Comparison of ENCODE assay signal across 11 mouse cellular contexts in the genomic region with DNA sequence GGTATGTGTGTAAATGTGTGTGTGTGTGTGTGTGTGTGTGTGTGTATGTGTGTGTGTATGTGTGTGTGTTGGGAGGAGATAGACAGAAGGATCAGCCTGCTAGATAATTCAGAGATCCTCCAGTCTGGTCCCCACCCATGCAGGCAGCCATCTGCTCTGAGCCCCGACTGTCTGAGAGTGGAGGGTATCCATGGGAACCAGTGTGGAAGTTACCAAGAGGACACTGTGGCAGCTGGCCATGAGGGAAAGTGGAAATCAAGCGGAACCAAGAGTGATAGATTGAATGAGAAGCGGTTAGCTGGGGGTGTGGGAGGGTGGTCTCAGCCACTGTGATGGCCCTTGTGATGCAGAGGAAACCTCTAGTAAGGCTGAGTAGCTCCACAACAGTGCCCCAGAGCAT. TPM values are rescaled to one million over a fixed set of nuclear protein-coding genes. Genes with fewer than 3 reads are reported as not detected.
DNase-seq lines count a peak whose midpoint lies in the region; ATAC-seq lines count a peak whose summit lies in the region.
"Had no signal": no experiment of that assay in that cellular context is flagged by ENCODE, and none has a peak within 500 bp of the region (broad histone marks: within the 10 kb centered on the region; RNA-seq: fewer than 3 reads in every experiment).

No protein-coding gene starts in this region.

- peaks cover 12% of the 10 kb centered on the region; the same call in 1 of the 2 replicates for H3K4me1 ChIP-seq in midbrain, embryonic 14.5 days (ENCODE audit: control insufficient read depth, insufficient read depth, low read length)
- no peaks in the 10 kb centered on the region for H3K4me1 ChIP-seq in liver, embryonic 11.5 days (replicated peaks; ENCODE audit: control insufficient read depth, insufficient read depth, low read length)

- H3K4me3 ChIP-seq in midbrain, embryonic 14.5 days (replicated peaks; ENCODE audit: low read depth, low read length), result no peak overlapping the region
- H3K4me3 ChIP-seq in liver, embryonic 11.5 days (ENCODE audit: low read depth, low read length), result no peak overlapping the region
- H3K4me3 ChIP-seq: limb, embryonic 13.5 days had no signal

- peaks cover 6% of the 10 kb centered on the region; the same call in 1 of the 2 replicates for H3K9me3 ChIP-seq in midbrain, embryonic 14.5 days (ENCODE audit: control insufficient read depth, low read length)
- no peaks in the 10 kb centered on the region for H3K9me3 ChIP-seq in liver, embryonic 11.5 days (ENCODE audit: control insufficient read depth, low read length)

- ATAC-seq in midbrain, embryonic 14.5 days (ENCODE audit: low FRiP score, low TSS enrichment), result peak; percentile 90
- ATAC-seq in liver, embryonic 11.5 days (replicated peaks; ENCODE audit: low FRiP score), result no peak

- 7% methylated on average over 3 of the region's 3 CpGs for WGBS in midbrain, embryonic 14.5 days
- WGBS in liver, embryonic 11.5 days, result 68% methylated on average over 3 of the region's 3 CpGs

- peak; percentile 74 for DNase-seq in layer of hippocampus, adult 11-12 months (ENCODE audit: low spot score)
- DNase-seq in layer of hippocampus, adult 9-10 months (ENCODE audit: low spot score), result no peak
- peak; percentile 74 to 86 for DNase-seq in layer of hippocampus, adult 18-20 months (ENCODE audit: low spot score in 2 of 2)
- peak; percentile 81 for DNase-seq in midbrain, embryonic 14.5 days
- DNase-seq in telencephalon, adult 2 months (ENCODE audit: low read depth, low spot score), result peak; percentile 64
- no peak for DNase-seq in gastrocnemius, postnatal 36 days
- no peak for DNase-seq in urinary bladder, postnatal 4 days (ENCODE audit: low spot score in 2 of 2)
- no peak for DNase-seq in liver, embryonic 11.5 days (ENCODE audit: low spot score)
- DNase-seq: cerebellum, adult 11-12 months; heart, postnatal 4 days had no signal

- no peaks in the 10 kb centered on the region for H3K27me3 ChIP-seq in midbrain, embryonic 14.5 days (ENCODE audit: control insufficient read depth, insufficient read depth, low read length)
- H3K27me3 ChIP-seq in liver, embryonic 11.5 days (replicated peaks; ENCODE audit: control insufficient read depth, insufficient read depth, low read length), result no peaks in the 10 kb centered on the region
- H3K27me3 ChIP-seq: limb, embryonic 13.5 days had no signal

- intact Hi-C loops in gastrocnemius, postnatal 36 days (cut with DNase I), result no loop called here

- H3K4me2 ChIP-seq in midbrain, embryonic 14.5 days (ENCODE audit: low read length), result no peak overlapping the region
- H3K4me2 ChIP-seq in liver, embryonic 11.5 days, result no peak overlapping the region
- H3K4me2 ChIP-seq: limb, embryonic 13.5 days had no signal

- no peak overlapping the region for H3K9ac ChIP-seq in midbrain, embryonic 14.5 days (replicated peaks; ENCODE audit: low read length)
- no peak overlapping the region for H3K9ac ChIP-seq in liver, embryonic 11.5 days (ENCODE audit: low read depth, low read length)
- H3K9ac ChIP-seq: limb, embryonic 13.5 days had no signal

- H3K36me3 ChIP-seq in midbrain, embryonic 14.5 days (ENCODE audit: control insufficient read depth, insufficient read depth, low read length), result peaks cover 9% of the 10 kb centered on the region; the same call in 1 of the 2 replicates
- no peaks in the 10 kb centered on the region for H3K36me3 ChIP-seq in liver, embryonic 11.5 days (ENCODE audit: control insufficient read depth, insufficient read depth, low read length)
- H3K36me3 ChIP-seq: limb, embryonic 13.5 days had no signal

- peak overlapping the region; percentile 32 for H3K27ac ChIP-seq in midbrain, embryonic 14.5 days (replicated peaks; ENCODE audit: low read depth, low read length)
- no peak overlapping the region for H3K27ac ChIP-seq in liver, embryonic 11.5 days (ENCODE audit: low read depth, low read length)
- H3K27ac ChIP-seq: limb, embryonic 13.5 days had no signal

RNA-seq across cellular contexts. Expression of gene Map6, which starts 20.0 kb away (rescaled TPM):
- 100 to 1,000 TPM in 1 of 2 experiments, 10 to 100 TPM in 1; 99.7 to 105 TPM for total RNA-seq in layer of hippocampus, adult 18-20 months (2021)
- polyA plus RNA-seq in midbrain, embryonic 14.5 days (2014; fragmentation: Nextera tagmentation; extraction: Ambion mirVana), result 94.4 and 102 TPM in 2 replicates
- 1 to 10 TPM; 3.1 to 3.4 TPM for total RNA-seq in gastrocnemius, postnatal 36 days (2021)
- 0.32 and 0.69 TPM in 2 replicates for polyA plus RNA-seq in liver, embryonic 11.5 days (2014; fragmentation: Nextera tagmentation; extraction: Ambion mirVana)

RNA-seq across cellular contexts. Expression of gene Mogat2, which starts 48.9 kb away (rescaled TPM):
- not detected for total RNA-seq in layer of hippocampus, adult 18-20 months (2021)
- 1.4 and 2.1 TPM in 2 replicates for polyA plus RNA-seq in midbrain, embryonic 14.5 days (2014; fragmentation: Nextera tagmentation; extraction: Ambion mirVana)
- not detected for total RNA-seq in gastrocnemius, postnatal 36 days (2021)
- 37.8 and 42.2 TPM in 2 replicates for polyA plus RNA-seq in liver, embryonic 11.5 days (2014; fragmentation: Nextera tagmentation; extraction: Ambion mirVana)
- total RNA-seq: heart, postnatal 4 days had no signal

Comparison
In these comparisons a context has a peak if more than half of its experiments do, and no peak if none do; other contexts are left out.
1. DNase-seq: peak in layer of hippocampus, adult 11-12 months (single experiment), layer of hippocampus, adult 18-20 months (2 of 2), midbrain, embryonic 14.5 days (single experiment) and telencephalon, adult 2 months (single experiment); none in layer of hippocampus, adult 9-10 months (single experiment), gastrocnemius, postnatal 36 days (0 of 2), urinary bladder, postnatal 4 days (0 of 2) and liver, embryonic 11.5 days (single experiment).
2. RNA of gene Map6, which starts 20.0 kb away (total RNA-seq): 99.7 to 105 TPM in layer of hippocampus, adult 18-20 months; 3.1 to 3.4 TPM in gastrocnemius, postnatal 36 days; every median in the first group is over 10 times any median in the second.